Mouse (Mus musculus) brown adipose tissue, adult 24 weeks (tissue): ENCODE data around the gene Plekhg1. TPM values are rescaled to one million over a fixed set of nuclear protein-coding genes. Genes with fewer than 3 reads are reported as not detected.
A peak's percentile ranks its signal among the peaks of the same experiment; 100 is the strongest.

Source experiments
- H3K27ac ChIP-seq: fragments of 200-500 bp; replicated peaks from 2 replicates; pipeline ENCODE4 v1.5.1; 2012; ENCODE audit warnings: low read depth, mild to moderate bottlenecking, low read length
- H3K4me1 ChIP-seq: fragments of 200-500 bp; 2 replicates; pipeline ENCODE4 v1.6.1; 2012; ENCODE audit warnings: low read length, mixed read lengths; ENCODE audit not compliant: control insufficient read depth, insufficient read depth, insufficient read length
- H3K4me3 ChIP-seq: fragments of 200-500 bp; 2 replicates; pipeline ENCODE4 v1.5.1; 2012; ENCODE audit warnings: low read depth, mild to moderate bottlenecking, low read length, moderate library complexity; ENCODE audit not compliant: insufficient read depth
- polyA plus RNA-seq: library from polyadenylated mRNA; stranded (reverse); fragments of >200 nt; gene quantifications from 2 replicates; pipeline ENCODE4 v1.2.4, GENCODE M21; 2012; ENCODE audit not compliant: missing spikeins, insufficient read depth, insufficient read length

Gene Plekhg1
- polyA plus RNA-seq, 1 experiment = 1.1 TPM

DNA sequence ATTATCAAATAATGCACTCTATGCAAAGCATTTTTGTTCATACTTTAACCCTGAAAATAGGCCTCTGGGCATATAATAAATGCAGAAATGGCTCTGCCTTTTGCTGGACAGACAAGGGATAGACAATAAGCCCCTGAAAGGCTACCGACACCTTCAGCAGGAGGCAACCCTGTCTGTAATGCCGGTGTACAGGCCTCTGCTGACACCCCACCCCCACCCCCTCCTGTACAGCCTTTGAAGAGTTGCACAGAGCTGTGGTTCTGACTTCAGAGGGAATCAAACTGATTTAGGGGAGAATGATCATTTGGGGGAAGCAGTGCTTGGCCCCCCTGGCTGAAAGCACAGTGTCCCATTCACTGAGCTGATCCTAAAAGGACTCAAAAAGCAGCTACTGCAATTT, 17.8 kb upstream of the Plekhg1 start:
- H3K4me1 ChIP-seq = no peaks in the 10 kb centered on the region

DNA sequence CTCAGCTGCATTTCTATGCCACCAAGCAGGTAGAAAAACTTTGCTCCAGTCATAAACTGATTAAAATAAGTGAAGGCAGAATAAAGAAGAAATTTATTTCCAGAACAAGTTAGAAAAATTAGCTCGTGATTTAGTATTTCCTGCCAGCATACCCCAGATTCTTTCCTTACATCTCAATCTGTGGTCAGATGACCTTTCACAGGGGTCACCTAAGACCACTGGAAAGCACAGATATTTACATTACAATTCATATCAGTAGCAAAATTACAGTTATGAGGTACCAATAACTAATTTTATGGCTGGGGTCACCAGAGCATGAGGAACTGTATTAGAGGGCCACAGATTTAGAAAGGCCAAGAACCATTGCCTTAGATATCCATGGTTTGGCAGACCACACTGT, 15.5 kb upstream of the Plekhg1 start:
- H3K27ac ChIP-seq = no peak overlapping the region
- no peaks in the 10 kb centered on the region for H3K4me1 ChIP-seq
- no peak overlapping the region for H3K4me3 ChIP-seq

More for the DNA sequence above, 17.8 kb upstream of the Plekhg1 start:
- H3K27ac ChIP-seq = no peak overlapping the region
- no peak overlapping the region for H3K4me3 ChIP-seq

DNA sequence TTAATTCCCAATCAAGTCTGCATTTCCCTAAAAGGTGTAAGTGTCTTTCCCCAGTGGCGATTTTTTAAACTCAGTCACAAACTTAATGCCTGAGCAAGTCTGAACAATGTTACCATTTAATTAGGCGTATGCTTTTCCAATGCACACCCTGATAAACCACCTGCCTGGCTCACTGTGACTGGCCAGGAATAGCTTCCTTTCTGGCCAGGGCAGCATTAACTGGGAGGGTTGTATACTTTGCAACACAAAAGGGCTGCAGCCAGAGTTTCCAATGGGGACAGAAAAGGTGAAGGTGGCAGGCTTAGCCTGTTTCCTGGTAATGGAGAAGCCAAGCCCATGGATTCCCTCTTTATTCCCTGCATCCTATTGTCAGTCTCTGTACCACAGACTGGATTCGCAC, 10.5 kb upstream of the Plekhg1 start:
- H3K4me3 ChIP-seq = no peak overlapping the region
- H3K4me1 ChIP-seq = no peaks in the 10 kb centered on the region
- H3K27ac ChIP-seq = no peak overlapping the region

DNA sequence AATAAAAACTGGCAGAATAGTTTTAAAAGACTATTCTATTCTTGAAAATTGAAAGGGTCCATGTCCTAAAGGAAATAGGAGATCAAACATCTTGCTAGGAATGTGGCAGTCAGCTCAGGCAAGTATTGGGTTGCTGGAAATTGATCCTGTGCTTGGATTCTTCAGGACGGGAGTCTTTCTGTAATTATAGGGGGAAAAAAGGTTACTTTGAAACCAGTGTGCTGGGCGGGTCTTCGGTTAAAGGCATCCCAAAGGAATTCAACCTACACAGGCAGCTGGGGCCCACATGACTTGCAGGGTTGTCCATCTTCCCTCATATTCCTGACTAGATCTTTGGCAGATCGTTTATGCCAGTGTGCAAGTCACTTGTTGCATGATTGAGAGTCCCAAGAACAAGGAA, 9.8 kb upstream of the Plekhg1 start:
- H3K4me3 ChIP-seq = no peak overlapping the region
- H3K4me1 ChIP-seq = no peaks in the 10 kb centered on the region
- no peak overlapping the region for H3K27ac ChIP-seq

DNA sequence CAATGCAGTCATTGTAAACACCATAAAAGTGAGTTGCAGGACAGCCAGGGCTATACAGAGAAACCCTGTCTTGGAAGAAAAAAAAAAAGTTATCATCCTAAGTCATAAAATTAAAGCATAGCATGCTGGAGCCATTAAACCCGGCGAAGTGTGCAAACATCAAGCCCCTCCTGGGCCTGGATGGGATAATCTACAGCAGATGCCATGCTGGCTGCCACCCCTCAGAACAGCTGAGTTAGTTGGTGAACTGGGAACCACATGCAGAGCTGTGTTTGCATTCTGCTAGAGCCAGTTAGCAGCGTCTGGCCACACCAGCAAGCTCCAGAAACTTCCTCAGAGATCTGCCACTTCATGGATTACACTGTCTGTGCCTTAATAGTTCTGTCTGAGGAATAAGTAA, 3.1 kb upstream of the Plekhg1 start:
- no peak overlapping the region for H3K27ac ChIP-seq
- H3K4me1 ChIP-seq = no peaks in the 10 kb centered on the region
- H3K4me3 ChIP-seq = no peak overlapping the region

DNA sequence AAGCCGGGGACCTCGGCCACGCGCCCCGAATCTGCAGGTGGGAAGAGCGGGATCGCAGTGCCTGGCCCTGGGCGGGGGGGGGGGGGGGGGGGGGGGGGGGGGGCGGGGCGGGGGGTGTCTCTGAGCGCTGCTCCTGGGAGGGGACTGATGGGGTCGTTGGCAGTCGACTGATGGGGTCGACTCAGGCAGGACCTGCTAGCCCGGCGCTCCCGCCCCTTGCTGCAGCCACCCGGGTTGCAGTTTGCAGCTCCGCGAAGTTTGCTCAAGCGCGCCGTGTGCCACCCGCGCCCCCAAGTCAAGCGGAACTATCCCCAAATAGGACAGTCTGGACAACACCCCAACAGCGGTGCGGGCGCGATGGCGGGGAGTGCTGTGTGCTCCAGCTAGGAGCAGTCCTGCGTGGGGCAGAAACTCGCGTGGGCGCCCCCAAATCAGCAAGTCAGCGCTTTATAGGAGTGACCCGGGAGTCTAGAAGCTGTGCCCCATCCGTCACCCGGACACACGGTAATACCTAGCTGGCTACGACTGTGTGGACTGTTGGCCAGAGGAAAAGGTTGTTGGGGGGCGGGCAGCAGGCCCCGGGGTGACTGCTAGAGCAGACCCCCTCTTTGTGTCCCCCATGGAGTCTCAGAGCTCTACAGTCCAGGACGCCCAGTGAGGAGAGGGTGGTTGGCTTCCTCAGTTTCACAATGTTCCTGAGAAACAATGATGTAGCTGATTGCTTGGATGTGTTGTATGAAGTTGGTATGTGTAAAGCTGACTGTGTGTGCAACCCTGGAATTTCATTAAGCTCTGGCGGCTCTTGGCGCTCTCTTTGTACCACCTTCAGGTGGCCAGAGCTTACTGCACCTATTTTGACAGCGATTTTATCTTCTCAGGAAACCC, 582 bp downstream of the Plekhg1 start:
- peak overlapping the region; percentile 69 for H3K4me3 ChIP-seq
- peaks cover 3% of the 10 kb centered on the region; the same call in 1 of the 2 replicates for H3K4me1 ChIP-seq
- H3K27ac ChIP-seq = peak overlapping the region; percentile 84

DNA sequence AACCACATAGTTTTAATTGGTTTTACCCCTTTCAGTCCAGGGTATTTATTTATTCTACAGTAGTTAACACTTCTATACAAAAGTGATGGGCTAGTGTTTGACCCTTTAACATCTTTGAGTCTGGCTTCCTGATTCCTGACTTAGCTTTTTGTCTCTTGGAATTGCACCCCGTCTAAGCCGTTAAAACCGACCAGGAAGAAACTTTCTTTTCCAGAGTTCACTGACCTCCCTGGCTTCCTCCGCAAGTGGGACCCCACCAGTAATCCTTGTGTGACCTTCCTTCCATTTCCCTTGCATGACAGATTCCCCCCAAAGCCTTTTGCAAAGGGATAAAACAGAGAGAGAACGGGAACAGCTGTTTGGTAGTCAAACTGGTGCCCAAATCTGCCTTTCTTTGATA, 1.6 kb downstream of the Plekhg1 start:
- Histone ChIP-seq H3K4me1 (peaks cover 11% of the 10 kb centered on the region), H3K27ac (peak overlapping the region; percentile 66), H3K4me3 (peak overlapping the region; percentile 42)

DNA sequence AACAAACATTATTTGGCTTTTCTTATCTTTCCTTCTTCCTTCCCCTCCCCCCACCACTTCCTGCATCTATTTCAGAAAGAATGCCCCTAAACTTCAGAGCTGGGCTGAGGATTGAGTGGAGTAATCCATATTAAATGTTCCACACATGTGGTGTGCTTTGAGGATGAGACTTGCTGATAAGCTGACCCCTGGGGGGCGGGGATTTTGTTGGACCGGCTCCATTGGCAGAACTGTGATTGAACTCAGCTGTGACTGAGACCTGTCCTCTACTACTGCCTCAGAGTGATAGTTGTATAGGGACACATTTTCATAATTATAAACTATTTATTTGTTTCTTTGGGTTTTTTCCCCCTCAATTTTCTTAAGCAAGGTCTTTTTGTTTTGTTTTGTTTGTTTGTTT, 2.9 kb downstream of the Plekhg1 start:
- H3K4me3 ChIP-seq = no peak overlapping the region
- H3K27ac ChIP-seq = peak overlapping the region; percentile 26; the same call in 1 of the 2 replicates

DNA sequence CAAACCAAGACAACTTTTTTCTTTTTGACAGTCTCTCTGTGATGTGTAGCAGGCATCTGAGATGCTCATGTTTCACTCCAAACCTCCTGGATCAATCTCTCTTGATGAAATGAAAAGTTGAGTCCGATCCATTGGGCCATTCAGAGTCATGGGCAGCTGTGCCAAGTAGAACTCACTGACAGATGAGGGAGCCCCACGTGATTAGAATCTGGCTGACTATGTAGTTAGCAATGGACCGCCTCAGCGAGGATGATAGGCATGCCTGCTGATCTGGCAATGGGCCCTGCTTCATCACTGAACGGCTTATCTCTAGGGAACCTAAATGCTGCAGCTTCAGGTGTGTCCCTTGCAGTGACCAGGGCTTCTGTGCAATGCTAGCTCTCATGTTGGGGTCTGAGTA, 3.7 kb downstream of the Plekhg1 start:
- no peak overlapping the region for H3K27ac ChIP-seq
- no peak overlapping the region for H3K4me3 ChIP-seq
- H3K4me1 ChIP-seq = peaks cover 23% of the 10 kb centered on the region

More for the DNA sequence above, 2.9 kb downstream of the Plekhg1 start:
- peaks cover 17% of the 10 kb centered on the region for H3K4me1 ChIP-seq

DNA sequence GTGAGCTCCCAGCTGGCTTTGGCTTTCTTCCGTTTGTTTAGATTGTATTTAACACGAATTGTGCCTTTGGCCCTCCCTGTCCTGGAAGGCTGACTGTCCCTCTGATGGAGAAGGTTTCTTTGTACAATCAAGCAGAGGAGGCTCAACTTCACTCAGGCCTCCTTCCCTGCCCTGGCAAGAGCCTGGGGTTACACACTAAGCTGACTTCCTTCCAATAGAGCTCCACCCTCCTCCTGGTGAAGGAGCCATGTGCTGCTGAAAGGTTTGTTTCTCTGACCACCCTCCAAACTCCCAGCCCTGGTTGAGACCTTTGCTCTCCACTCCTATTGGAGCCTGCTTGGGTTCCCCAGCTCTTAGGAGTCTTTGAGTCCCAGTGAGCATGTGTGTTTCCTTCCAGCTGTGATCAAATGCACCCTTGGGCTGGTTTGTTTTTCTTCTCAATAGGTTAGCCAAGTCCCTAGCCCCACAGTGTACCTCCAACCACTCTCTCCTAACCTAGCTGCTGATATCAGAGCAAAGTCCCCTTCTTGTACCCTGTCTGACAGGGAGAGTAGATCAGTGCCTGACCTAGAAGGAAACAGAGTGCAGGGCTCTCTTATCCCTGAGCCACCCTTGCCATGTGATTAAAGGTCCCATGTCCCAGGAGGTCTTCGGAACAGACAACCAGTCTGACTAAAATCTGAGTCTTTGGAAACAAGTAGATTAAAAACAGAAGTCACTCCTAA, 6.8 kb downstream of the Plekhg1 start:
- Histone ChIP-seq H3K4me3 (no peak overlapping the region), H3K27ac (peak overlapping the region; percentile 27), H3K4me1 (peaks cover 28% of the 10 kb centered on the region)

DNA sequence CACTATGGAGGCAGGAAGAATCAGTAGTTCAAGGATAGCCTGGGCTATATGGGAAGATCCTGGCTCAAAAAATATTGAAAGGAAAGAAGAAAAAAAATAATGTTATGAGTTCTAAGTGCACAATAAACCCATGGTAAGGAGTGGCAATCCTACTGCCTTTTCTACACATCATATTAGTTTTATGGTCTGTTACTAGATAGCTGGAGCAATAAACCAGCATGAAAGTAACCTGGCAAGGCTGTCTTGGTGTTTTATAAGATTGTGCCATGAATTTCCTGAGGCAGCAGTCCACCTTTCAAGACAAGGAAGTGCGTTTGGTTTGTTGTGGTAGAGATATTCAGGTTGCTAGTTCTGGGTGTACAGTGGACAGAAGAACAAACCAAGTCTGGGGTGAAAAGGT, 9.4 kb downstream of the Plekhg1 start:
- peaks cover 26% of the 10 kb centered on the region for H3K4me1 ChIP-seq
- H3K4me3 ChIP-seq = no peak overlapping the region
- no peak overlapping the region for H3K27ac ChIP-seq

DNA sequence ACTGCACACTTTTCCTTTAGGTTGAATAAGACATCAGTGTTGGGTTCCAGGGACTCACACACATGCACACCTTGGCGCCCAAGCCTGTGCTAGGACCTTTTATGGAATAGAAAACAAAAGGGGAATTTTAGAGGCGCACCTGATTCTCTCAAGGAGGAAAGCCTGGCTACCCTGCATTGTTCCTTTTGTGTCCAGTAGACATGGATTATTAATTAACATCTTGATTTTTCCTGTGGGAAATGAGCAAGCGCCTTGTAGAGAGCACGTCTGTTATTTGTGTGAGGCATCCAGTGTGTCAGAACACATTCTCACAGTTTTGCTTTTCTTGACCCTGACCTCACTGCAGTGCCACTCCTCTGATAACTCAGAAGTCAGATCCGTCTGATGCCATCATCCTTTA, 21.8 kb downstream of the Plekhg1 start:
- H3K27ac ChIP-seq = peak overlapping the region; percentile 87
- peaks cover 15% of the 10 kb centered on the region for H3K4me1 ChIP-seq
- H3K4me3 ChIP-seq = no peak overlapping the region

DNA sequence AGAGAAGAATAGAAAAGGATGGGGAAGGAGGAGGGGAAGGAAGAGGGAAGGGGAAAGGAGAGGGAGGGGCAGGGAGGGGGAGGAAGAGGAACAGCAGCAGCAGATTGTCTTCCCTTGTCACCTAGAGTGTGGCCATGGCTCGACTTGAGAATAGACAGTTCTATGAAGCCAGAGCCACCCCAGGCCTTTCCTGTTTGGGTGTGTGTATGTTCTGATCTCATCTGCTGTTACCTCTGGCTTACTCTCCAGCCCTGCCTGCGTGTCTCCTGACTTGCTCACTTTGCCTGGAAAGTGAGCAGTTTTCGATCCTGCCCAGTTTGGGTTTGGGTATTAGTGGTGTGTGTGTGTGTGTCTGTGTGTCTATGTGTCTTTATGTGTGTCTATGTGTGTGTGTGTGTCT, 23.0 kb downstream of the Plekhg1 start:
- H3K4me3 ChIP-seq = no peak overlapping the region
- H3K27ac ChIP-seq = peak overlapping the region; percentile 87
- peaks cover 15% of the 10 kb centered on the region for H3K4me1 ChIP-seq

DNA sequence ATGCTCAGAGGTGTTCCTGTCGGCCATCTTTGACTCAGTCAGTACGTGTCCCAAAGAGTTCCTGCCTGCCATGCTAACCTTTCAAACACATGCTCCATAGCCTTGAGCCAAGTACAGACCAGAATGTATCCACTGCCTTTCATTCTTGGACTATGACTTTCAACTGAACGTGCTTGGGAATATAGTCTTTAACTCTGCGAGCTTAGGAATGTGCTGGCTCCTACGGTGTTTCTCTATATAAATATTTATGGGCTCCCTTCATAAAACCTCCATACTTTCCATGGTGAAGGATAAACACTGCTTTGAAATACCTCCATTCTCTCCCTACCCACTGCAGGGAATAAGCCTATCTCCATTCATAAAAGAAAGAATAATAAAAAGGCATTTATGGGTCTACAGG, 29.0 kb downstream of the Plekhg1 start:
- H3K4me1 ChIP-seq = peaks cover 7% of the 10 kb centered on the region
- no peak overlapping the region for H3K4me3 ChIP-seq
- no peak overlapping the region for H3K27ac ChIP-seq

DNA sequence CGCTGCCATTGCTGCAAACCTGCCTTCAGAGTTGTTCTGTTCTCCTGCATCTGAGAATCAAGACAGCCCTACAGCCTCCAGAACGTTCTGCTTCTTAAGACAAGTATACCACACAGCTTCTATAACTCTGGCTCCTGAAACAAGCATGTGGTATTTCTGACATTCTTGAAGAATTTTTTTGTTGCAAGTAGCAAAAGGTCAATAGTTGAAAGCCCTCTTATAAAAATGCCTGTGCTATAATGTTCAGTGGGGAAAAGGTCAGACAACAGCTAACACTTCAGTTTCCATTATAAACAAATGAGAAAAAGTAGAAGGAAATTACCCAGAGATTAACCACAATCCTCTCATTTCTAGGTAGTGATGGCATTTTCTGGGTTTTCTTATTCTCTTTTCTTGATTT, 34.2 kb downstream of the Plekhg1 start:
- H3K27ac ChIP-seq = no peak overlapping the region
- peaks cover 15% of the 10 kb centered on the region for H3K4me1 ChIP-seq
- H3K4me3 ChIP-seq = no peak overlapping the region
